Mouse (Mus musculus) midbrain, embryonic 13.5 days (tissue): ENCODE data around the gene Stx18. TPM values are rescaled to one million over a fixed set of nuclear protein-coding genes. Genes with fewer than 3 reads are reported as not detected.

Experiments used
- ATAC-seq: fragments of 200-750 bp; cut with Nextera tagmentation; 2 replicates; pipeline ENCODE4 v1.8.0; 2017; ENCODE audit warnings: mild to moderate bottlenecking, moderate TSS enrichment, moderate library complexity
- H3K27ac ChIP-seq: fragments of 300-500 bp; sonication (generic); 2 replicates; pipeline ENCODE4 v1.5.1; 2015; ENCODE audit warnings: inconsistent platforms, mild to moderate bottlenecking, moderate library complexity
- H3K27me3 ChIP-seq: fragments of 300-500 bp; sonication (generic); 2 replicates; pipeline ENCODE4 v1.6.1; 2015; ENCODE audit warnings: mild to moderate bottlenecking, inconsistent platforms
- H3K36me3 ChIP-seq: fragments of 300-500 bp; sonication (generic); 2 replicates; pipeline ENCODE4 v1.6.1; 2015; ENCODE audit warnings: mild to moderate bottlenecking, inconsistent platforms
- H3K4me1 ChIP-seq: fragments of 300-500 bp; sonication (generic); replicated peaks from 2 replicates; pipeline ENCODE4 v1.6.1; 2015; ENCODE audit warnings: inconsistent platforms
- H3K4me2 ChIP-seq: fragments of 300-500 bp; sonication (generic); replicated peaks from 2 replicates; pipeline ENCODE4 v1.6.1; 2015; ENCODE audit warnings: moderate library complexity, mild to moderate bottlenecking, inconsistent platforms
- H3K4me3 ChIP-seq: fragments of 300-500 bp; sonication (generic); replicated peaks from 2 replicates; pipeline ENCODE4 v1.5.1; 2015; ENCODE audit warnings: mild to moderate bottlenecking, inconsistent platforms
- H3K9ac ChIP-seq: fragments of 300-500 bp; sonication (generic); replicated peaks from 2 replicates; pipeline ENCODE4 v1.6.1; 2015; ENCODE audit warnings: mild to moderate bottlenecking, inconsistent platforms
- H3K9me3 ChIP-seq: fragments of 300-500 bp; sonication (generic); 2 replicates; pipeline ENCODE4 v1.6.1; 2016; ENCODE audit warnings: mild to moderate bottlenecking, inconsistent platforms
- whole genome bisulfite sequencing: fragments of 180-500 bp; shearing (Covaris S2); methylation state at CpG from one replicate; pipeline ENCODE4 v1.1.7; 2015; 5-methylcytosine and 5-hydroxymethylcytosine counted together
- polyA plus RNA-seq: library from polyadenylated mRNA; unstranded; fragments of >200 nt; fragmentation: Nextera tagmentation; extraction: Ambion mirVana; gene quantifications from 2 replicates; pipeline ENCODE4 v1.2.1, GENCODE M21; 2015

The Stx18 gene
- polyA plus RNA-seq, 1 experiment from 2014 or later, result 36.5 TPM

DNA sequence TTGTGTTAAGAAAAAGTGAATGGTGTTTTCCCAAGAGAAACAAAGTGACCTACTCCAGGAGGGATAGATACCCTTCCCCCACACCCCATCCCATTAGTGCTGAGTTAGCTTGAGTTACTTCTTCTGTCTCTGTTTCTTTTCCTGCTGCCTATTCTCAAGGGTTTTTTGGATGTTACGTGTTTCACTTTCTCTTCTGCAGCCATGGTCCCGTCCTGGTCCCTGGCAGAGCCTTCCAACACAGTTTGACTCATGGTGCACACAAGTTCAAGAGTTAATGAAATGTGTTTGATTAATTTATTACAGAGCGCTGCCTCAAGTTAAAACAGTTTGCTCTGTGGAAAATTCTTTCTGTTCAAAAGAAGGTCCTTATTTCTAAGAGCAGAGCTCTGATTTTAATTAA lies 44.0 kb downstream of the Stx18 start:
- WGBS, result 63% methylated on average over 3 of the region's 3 CpGs

DNA sequence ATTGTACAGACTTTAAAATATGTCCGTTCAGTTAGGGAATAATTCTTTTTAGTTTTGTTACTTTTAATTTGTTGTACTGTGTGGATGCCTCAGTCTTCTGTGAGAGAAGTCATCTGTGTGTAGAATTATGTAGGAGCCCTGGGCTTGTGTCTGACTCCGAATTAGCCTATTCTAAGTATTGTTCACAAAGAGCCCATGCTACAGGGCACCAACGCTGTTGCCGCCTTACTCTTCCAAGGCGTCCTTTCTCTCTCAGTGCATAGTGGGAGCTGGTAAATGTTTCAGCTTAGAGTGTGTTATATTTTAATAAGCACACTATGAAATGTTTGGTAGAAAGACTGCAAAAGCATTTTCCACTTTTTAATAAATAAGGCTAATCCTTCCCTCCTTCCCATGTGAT lies 44.8 kb downstream of the Stx18 start:
- Histone ChIP-seq H3K27ac (no peak overlapping the region), H3K27me3 (0 out of 2 replicates have a peak, but pooled peaks cover 14% of the 10 kb centered on the region), H3K9ac (no peak overlapping the region), H3K4me1 (peaks cover 22% of the 10 kb centered on the region), H3K4me2 (no peak overlapping the region), H3K4me3 (no peak overlapping the region), H3K9me3 (no peaks in the 10 kb centered on the region), H3K36me3 (no peaks in the 10 kb centered on the region)
- ATAC-seq, result no peak
- 27% methylated on average over 5 of the region's 5 CpGs for WGBS

More for the DNA sequence above, 44.0 kb downstream of the Stx18 start:
- H3K9ac ChIP-seq, result no peak overlapping the region
- H3K27me3 ChIP-seq, result 0 out of 2 replicates have a peak, but pooled peaks cover 14% of the 10 kb centered on the region
- no peak overlapping the region for H3K4me3 ChIP-seq
- H3K27ac ChIP-seq, result no peak overlapping the region
- H3K36me3 ChIP-seq, result no peaks in the 10 kb centered on the region
- peaks cover 22% of the 10 kb centered on the region for H3K4me1 ChIP-seq
- ATAC-seq, result no peak
- H3K9me3 ChIP-seq, result no peaks in the 10 kb centered on the region
- no peak overlapping the region for H3K4me2 ChIP-seq

DNA sequence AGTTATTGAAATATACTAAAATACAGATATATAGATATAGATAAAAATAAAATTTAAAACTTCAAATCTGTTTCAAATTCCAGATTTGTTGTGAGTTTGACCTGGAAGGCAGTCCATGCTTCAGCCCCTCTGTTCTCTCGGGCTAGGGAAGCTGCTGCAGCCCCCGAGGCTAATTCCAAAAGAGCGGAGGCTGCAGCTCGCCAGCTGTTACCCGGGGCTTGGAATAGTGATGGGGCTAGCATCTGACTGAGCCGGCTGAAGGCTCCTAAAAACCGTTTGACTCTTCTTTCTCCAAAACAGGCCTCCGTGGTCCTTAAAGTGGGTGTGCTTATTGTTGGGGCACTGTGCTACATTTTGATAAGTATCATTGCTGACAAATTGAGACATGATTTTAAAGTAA lies 46.1 kb downstream of the Stx18 start:
- Histone ChIP-seq H3K27me3 (0 out of 2 replicates have a peak, but pooled peaks cover 15% of the 10 kb centered on the region), H3K4me3 (no peak overlapping the region), H3K4me1 (peaks cover 22% of the 10 kb centered on the region), H3K36me3 (no peaks in the 10 kb centered on the region), H3K9me3 (no peaks in the 10 kb centered on the region), H3K27ac (no peak overlapping the region), H3K4me2 (no peak overlapping the region), H3K9ac (no peak overlapping the region)
- WGBS, result 8% methylated on average over 8 of the region's 8 CpGs
- no peak for ATAC-seq

DNA sequence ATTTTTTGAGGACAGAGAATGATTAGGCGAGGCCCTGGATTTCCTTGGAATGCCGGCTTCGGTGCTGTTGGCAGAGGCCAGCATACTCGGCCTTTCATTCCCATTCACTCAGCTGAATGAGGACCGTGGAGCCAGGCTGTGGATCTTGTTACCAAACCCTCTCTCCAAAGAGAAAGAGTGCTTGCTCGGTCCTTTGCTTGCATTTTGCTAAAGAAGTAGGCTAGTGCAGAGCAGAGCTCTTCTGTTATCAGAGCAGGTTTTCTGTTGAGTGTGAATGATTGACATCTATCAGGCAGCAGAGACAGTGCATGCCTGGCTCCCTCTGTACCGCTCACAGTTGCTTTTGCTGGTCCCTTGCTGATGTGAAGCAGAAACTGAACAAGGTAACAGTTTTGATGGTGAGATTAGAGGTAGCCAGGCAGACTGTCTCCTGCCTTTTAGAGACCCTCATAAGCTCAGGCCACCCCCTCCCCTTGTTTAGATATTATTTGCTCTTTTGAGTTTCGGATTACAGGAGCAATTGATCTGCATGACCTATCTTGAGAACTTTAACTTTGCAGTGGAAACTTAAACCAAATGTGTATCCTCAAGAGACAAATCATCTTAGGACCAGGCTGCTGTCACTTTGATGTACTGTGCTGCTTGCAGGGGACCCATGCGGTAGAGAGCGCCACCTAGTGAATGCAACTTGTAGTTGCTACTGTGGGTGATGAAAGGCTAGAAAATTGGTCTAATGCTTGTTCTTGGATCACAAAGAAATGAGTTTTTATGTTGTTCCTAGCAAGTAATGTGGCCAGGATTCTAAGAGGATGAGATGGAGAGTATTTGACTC lies 47.2 kb downstream of the Stx18 start:
- Histone ChIP-seq H3K27me3 (0 out of 2 replicates have a peak, but pooled peaks cover 12% of the 10 kb centered on the region), H3K4me3 (no peak overlapping the region), H3K9me3 (no peaks in the 10 kb centered on the region), H3K9ac (no peak overlapping the region), H3K36me3 (no peaks in the 10 kb centered on the region), H3K27ac (no peak overlapping the region), H3K4me1 (peaks cover 29% of the 10 kb centered on the region), H3K4me2 (no peak overlapping the region)
- 13% methylated on average over 10 of the region's 10 CpGs for WGBS
- ATAC-seq, result peak; percentile 53

DNA sequence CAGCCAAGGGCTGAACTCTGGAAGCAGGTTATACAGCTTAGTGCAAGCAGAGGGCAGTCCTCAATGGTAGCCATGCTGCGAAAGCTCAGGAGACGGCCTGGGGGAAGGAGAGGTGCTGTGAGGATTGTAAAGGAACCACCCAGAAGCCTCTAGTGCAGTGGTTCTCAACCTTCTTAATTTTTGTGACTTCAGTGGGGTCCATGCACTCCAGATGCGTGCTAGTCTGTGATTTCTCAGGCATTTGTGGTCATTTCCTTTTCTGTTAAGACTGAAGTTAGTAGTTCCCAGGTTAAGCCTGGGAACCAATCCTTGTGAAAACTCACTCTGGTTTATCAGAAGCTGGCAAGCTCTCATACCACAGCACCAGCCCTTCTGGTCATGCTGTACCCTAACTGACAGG lies 51.6 kb downstream of the Stx18 start:
- H3K4me2 ChIP-seq, result no peak overlapping the region
- no peak overlapping the region for H3K9ac ChIP-seq
- WGBS, result 73% methylated on average over 3 of the region's 3 CpGs
- no peaks in the 10 kb centered on the region for H3K9me3 ChIP-seq
- no peak overlapping the region for H3K4me3 ChIP-seq
- H3K27ac ChIP-seq, result no peak overlapping the region; the same call in 1 of the 2 replicates
- H3K4me1 ChIP-seq, result peaks cover 10% of the 10 kb centered on the region; the same call in 1 of the 2 replicates
- no peak for ATAC-seq
- 0 out of 2 replicates have a peak, but pooled peaks cover 5% of the 10 kb centered on the region for H3K27me3 ChIP-seq
- H3K36me3 ChIP-seq, result no peaks in the 10 kb centered on the region

DNA sequence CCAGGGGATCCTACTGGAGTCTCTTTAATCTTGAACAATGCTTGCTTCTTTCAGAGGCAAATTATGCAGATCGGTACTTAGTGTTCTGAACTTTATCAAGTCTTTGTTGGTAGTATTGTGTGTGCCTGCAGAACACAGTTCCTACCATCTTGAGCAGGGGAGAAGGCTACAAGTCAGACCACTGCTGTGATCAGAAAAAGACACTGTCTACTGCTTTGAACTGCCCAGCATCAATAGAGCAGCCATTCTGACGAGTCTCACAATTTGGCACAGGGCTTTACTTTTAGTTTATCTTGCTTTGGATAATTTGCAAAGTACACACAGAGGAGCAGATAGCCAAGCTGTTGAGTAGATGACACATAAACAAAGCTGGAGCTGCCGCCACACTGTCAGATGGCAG lies 52.0 kb downstream of the Stx18 start:
- ATAC-seq, result 0 out of 2 replicates have a peak, but pooled peaks have one; percentile 21
- Histone ChIP-seq H3K4me1 (peaks cover 9% of the 10 kb centered on the region; the same call in 1 of the 2 replicates), H3K27me3 (0 out of 2 replicates have a peak, but pooled peaks cover 5% of the 10 kb centered on the region), H3K4me2 (no peak overlapping the region), H3K27ac (no peak overlapping the region; the same call in 1 of the 2 replicates), H3K9me3 (no peaks in the 10 kb centered on the region), H3K4me3 (no peak overlapping the region), H3K36me3 (no peaks in the 10 kb centered on the region), H3K9ac (no peak overlapping the region)
- WGBS, result 42% methylated on average over 3 of the region's 3 CpGs

DNA sequence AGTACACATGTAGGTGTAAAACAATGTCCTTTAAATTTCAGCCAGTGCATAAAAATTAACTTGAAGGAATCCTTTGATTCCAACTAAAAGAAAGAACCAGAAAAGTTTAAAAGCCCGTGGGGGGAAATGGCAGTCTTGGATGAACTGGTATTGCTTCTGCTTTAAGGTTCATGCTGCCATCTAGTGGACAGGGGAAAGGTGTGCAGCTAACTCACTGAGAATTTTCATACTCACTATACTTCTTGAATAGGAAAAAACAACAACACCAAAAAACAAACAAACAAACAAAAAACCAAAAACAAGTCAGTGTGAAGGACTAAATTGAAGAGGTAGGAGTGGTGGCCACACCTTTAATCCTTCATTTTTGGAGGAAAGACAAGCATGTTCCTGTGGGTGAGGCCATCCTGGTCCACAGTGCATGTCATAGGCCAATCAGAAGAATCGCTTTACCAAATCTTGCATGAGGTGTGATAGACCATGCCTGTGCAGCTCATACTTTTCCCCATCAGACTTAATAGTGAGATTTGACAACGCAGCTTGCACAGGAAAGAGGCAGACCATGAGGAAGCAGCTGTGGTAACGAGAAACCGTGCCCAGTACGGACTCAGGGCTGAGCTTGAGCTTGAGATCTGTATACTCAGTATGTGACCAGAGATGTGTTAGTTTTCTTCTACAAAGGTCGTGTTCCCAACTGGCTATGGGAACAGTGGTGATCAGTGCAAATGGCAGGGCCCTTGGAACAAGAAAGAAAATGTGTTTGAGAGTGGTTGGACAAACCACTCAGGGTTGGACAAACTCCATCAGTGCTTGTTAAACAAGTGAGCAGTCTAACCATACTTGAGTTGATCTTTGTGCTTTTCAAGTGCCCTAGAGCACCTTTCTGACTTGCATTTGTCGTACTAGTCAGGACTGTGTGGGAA lies 52.8 kb downstream of the Stx18 start:
- peaks cover 7% of the 10 kb centered on the region; the same call in 1 of the 2 replicates for H3K4me1 ChIP-seq
- no peak overlapping the region for H3K27ac ChIP-seq
- peak; percentile 47; the same call in 1 of the 2 replicates for ATAC-seq
- H3K27me3 ChIP-seq, result 0 out of 2 replicates have a peak, but pooled peaks cover 5% of the 10 kb centered on the region
- H3K9me3 ChIP-seq, result no peaks in the 10 kb centered on the region
- H3K4me3 ChIP-seq, result no peak overlapping the region
- H3K4me2 ChIP-seq, result no peak overlapping the region
- WGBS, result 71% methylated on average over 8 of the region's 8 CpGs
- no peaks in the 10 kb centered on the region for H3K36me3 ChIP-seq
- no peak overlapping the region for H3K9ac ChIP-seq

DNA sequence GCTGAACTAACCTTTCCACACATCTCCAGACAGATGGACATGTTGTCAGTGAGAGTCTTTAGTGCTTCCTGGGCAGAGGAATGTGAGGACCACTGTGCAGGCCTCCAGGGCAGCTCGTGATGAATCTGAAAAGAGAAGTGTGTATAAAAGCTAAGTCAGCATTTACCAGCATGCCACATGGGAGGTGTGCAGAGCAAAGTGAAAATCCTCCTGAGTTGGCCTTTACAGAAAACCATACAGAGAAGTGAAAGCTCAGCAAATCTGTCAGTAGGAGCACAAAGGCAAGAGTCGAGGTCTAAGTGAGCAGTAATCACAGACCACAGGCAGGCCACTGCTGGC lies 53.4 kb downstream of the Stx18 start:
- no peak overlapping the region for H3K4me3 ChIP-seq
- H3K9ac ChIP-seq, result no peak overlapping the region
- H3K4me1 ChIP-seq, result peaks cover 7% of the 10 kb centered on the region; the same call in 1 of the 2 replicates
- 0 out of 2 replicates have a peak, but pooled peaks cover 5% of the 10 kb centered on the region for H3K27me3 ChIP-seq
- H3K9me3 ChIP-seq, result no peaks in the 10 kb centered on the region
- no peaks in the 10 kb centered on the region for H3K36me3 ChIP-seq
- H3K27ac ChIP-seq, result no peak overlapping the region
- WGBS, result 72% methylated on average over 2 of the region's 2 CpGs
- ATAC-seq, result no peak
- H3K4me2 ChIP-seq, result no peak overlapping the region

DNA sequence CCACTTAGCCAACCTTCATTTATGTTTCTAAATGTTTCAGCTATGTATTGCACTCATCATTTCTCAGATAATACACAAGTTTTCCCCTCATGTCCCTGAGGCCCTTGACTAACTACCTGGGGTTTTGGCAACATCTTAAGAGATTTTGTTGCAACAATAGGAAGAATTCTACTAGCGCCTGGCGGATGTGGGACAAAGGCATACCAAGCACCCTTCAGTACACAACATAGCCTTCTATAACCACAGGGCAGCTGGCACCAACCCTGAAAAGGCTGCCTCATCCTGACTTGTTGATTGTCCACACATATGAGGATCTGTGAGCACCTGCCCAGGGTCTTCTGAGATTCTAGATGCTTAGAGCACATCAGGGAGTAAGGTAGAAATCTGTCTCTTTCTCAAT lies 55.8 kb downstream of the Stx18 start:
- peaks cover 7% of the 10 kb centered on the region; the same call in 1 of the 2 replicates for H3K4me1 ChIP-seq
- H3K27me3 ChIP-seq, result 0 out of 2 replicates have a peak, but pooled peaks cover 5% of the 10 kb centered on the region
- ATAC-seq, result no peak
- no peaks in the 10 kb centered on the region for H3K9me3 ChIP-seq
- H3K36me3 ChIP-seq, result no peaks in the 10 kb centered on the region
- no peak overlapping the region for H3K4me2 ChIP-seq
- H3K4me3 ChIP-seq, result no peak overlapping the region
- 82% methylated on average over 2 of the region's 2 CpGs for WGBS
- no peak overlapping the region for H3K9ac ChIP-seq
- H3K27ac ChIP-seq, result no peak overlapping the region

DNA sequence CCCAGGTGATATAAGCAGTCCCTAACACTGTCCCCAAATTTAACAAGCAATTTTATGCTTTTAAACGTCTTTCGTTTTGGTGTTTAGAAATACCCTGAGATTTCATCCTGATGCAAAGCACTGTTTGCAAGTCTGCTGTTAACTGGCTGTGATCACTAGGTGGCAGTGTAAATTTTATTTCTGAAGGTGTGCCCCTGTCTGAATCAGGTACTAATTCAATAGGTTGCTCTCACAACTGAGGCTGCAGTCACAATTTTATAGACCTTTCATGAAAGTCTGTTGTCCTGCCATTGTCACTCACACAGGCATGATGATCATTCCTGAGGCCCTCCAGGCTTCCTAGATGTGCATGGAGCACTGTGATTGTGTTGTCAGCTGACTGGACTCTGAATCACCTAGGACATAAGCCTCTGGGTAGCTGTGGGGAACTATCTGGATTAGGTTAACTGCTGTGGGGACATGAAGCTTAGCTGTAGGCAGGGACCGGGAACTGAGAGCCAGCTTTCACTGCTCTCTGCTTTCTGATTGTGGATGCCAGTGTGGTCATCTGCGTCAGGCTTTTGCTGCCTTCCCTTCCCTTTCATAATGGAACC lies 59.1 kb downstream of the Stx18 start:
- no peaks in the 10 kb centered on the region for H3K36me3 ChIP-seq
- no peaks in the 10 kb centered on the region for H3K27me3 ChIP-seq
- H3K9ac ChIP-seq, result 0 out of 2 replicates have a peak overlapping the region, but pooled peaks have one; percentile 32
- no peak overlapping the region for H3K27ac ChIP-seq
- 71% methylated on average over 4 of the region's 4 CpGs for WGBS
- no peaks in the 10 kb centered on the region for H3K4me1 ChIP-seq
- no peaks in the 10 kb centered on the region for H3K9me3 ChIP-seq
- no peak overlapping the region for H3K4me3 ChIP-seq
- H3K4me2 ChIP-seq, result no peak overlapping the region
- no peak for ATAC-seq

DNA sequence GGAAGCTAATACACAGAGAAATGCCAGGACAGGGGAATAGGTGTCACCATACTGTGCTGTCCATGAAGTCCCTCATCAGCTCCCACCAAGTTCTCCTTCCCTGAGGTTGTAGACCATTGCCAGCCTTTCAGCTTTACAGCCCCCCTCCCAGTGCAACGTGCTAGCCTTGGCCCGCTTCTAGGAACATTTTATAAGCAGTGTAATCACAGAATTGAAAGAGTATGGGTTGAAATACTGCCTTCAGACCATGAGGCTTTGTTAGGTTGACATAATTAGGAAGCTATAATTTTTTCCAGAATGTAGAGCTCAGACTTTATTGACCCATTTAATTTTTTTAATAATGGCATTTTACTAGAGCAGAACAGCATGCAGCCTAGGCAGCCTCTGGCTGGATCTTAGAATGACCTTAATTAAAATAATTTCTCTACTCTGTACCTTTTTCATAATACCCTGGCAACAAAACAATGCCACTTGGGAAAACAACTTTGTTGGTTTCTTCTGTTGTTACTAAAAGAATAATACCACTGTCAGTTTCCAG lies 60.7 kb downstream of the Stx18 start:
- no peak overlapping the region for H3K9ac ChIP-seq
- no peaks in the 10 kb centered on the region for H3K9me3 ChIP-seq
- H3K4me3 ChIP-seq, result no peak overlapping the region
- 89% methylated on average over 2 of the region's 2 CpGs for WGBS
- no peaks in the 10 kb centered on the region for H3K36me3 ChIP-seq
- ATAC-seq, result no peak
- H3K4me1 ChIP-seq, result no peaks in the 10 kb centered on the region
- H3K4me2 ChIP-seq, result no peak overlapping the region
- no peak overlapping the region for H3K27ac ChIP-seq
- H3K27me3 ChIP-seq, result no peaks in the 10 kb centered on the region
